Mouse (Mus musculus): Measurements from ENCODE around the gene Selenon. TPM values are rescaled to one million over a fixed set of nuclear protein-coding genes. Genes with fewer than 3 reads are reported as not detected.

Selenon gene
- polyA plus RNA-seq, 1 experiment from 2014 or later = 16.7 TPM

- Histone ChIP-seq H3K4me3 (ENCODE audit: low read depth, low read length) (no peak overlapping the region), H3K27ac (ENCODE audit: low read depth, low read length) (no peak overlapping the region), H3K9ac (ENCODE audit: low read depth, low read length) (no peak overlapping the region), H3K36me3 (ENCODE audit: control insufficient read depth, insufficient read depth, low read length) (no peaks in the 10 kb centered on the region), H3K4me2 (replicated peaks; ENCODE audit: low read depth, low read length) (no peak overlapping the region), H3K27me3 (ENCODE audit: control insufficient read depth, insufficient read depth, low read length) (0 out of 2 replicates have a peak, but pooled peaks cover 2% of the 10 kb centered on the region), H3K4me1 (replicated peaks; ENCODE audit: control insufficient read depth, insufficient read depth, low read length) (no peaks in the 10 kb centered on the region; the same call in 1 of the 2 replicates), H3K9me3 (ENCODE audit: control insufficient read depth, low read length) (no peaks in the 10 kb centered on the region)
- no peak for DNase-seq (ENCODE audit: low spot score)
- WGBS = 85% methylated on average over 10 of the region's 10 CpGs
- ATAC-seq (ENCODE audit: low FRiP score) = no peak
These were observed 38.4 kb upstream of the Selenon start for GRCm38 (mm10) chr4:134590227-134590926.

- Histone ChIP-seq H3K36me3 (ENCODE audit: control insufficient read depth, insufficient read depth, low read length) (no peaks in the 10 kb centered on the region), H3K9ac (ENCODE audit: low read depth, low read length) (no peak overlapping the region), H3K4me2 (replicated peaks; ENCODE audit: low read depth, low read length) (no peak overlapping the region), H3K4me1 (replicated peaks; ENCODE audit: control insufficient read depth, insufficient read depth, low read length) (no peaks in the 10 kb centered on the region; the same call in 1 of the 2 replicates), H3K27me3 (ENCODE audit: control insufficient read depth, insufficient read depth, low read length) (0 out of 2 replicates have a peak, but pooled peaks cover 2% of the 10 kb centered on the region), H3K9me3 (ENCODE audit: control insufficient read depth, low read length) (no peaks in the 10 kb centered on the region), H3K4me3 (ENCODE audit: low read depth, low read length) (no peak overlapping the region), H3K27ac (ENCODE audit: low read depth, low read length) (no peak overlapping the region)
- 78% methylated on average over 9 of the region's 9 CpGs for WGBS
- DNase-seq (ENCODE audit: low spot score) (no peak), ATAC-seq (ENCODE audit: low FRiP score) (no peak)
These were observed 37.8 kb upstream of the Selenon start for GRCm38 (mm10) chr4:134589786-134590185.

GRCm38 (mm10) chr4:134588951-134589350, 37.0 kb upstream of the Selenon start:
- 82% methylated on average over 5 of the region's 5 CpGs for WGBS
- no peak overlapping the region for H3K9ac ChIP-seq (ENCODE audit: low read depth, low read length)
- H3K4me1 ChIP-seq (replicated peaks; ENCODE audit: control insufficient read depth, insufficient read depth, low read length) = no peaks in the 10 kb centered on the region; the same call in 1 of the 2 replicates
- H3K27ac ChIP-seq (ENCODE audit: low read depth, low read length) = no peak overlapping the region
- 0 out of 2 replicates have a peak, but pooled peaks cover 2% of the 10 kb centered on the region for H3K27me3 ChIP-seq (ENCODE audit: control insufficient read depth, insufficient read depth, low read length)
- H3K4me2 ChIP-seq (replicated peaks; ENCODE audit: low read depth, low read length) = no peak overlapping the region
- H3K36me3 ChIP-seq (ENCODE audit: control insufficient read depth, insufficient read depth, low read length) = no peaks in the 10 kb centered on the region
- no peak for DNase-seq (ENCODE audit: low spot score)
- no peaks in the 10 kb centered on the region for H3K9me3 ChIP-seq (ENCODE audit: control insufficient read depth, low read length)
- H3K4me3 ChIP-seq (ENCODE audit: low read depth, low read length) = no peak overlapping the region
- ATAC-seq (ENCODE audit: low FRiP score) = no peak

GRCm38 (mm10) chr4:134588287-134588686, 36.3 kb upstream of the Selenon start:
- DNase-seq (ENCODE audit: low spot score) (no peak), ATAC-seq (ENCODE audit: low FRiP score) (no peak)
- Histone ChIP-seq H3K27me3 (ENCODE audit: control insufficient read depth, insufficient read depth, low read length) (0 out of 2 replicates have a peak, but pooled peaks cover 2% of the 10 kb centered on the region), H3K4me2 (replicated peaks; ENCODE audit: low read depth, low read length) (no peak overlapping the region), H3K9me3 (ENCODE audit: control insufficient read depth, low read length) (no peaks in the 10 kb centered on the region), H3K9ac (ENCODE audit: low read depth, low read length) (no peak overlapping the region), H3K27ac (ENCODE audit: low read depth, low read length) (no peak overlapping the region), H3K4me3 (ENCODE audit: low read depth, low read length) (no peak overlapping the region), H3K4me1 (replicated peaks; ENCODE audit: control insufficient read depth, insufficient read depth, low read length) (no peaks in the 10 kb centered on the region; the same call in 1 of the 2 replicates), H3K36me3 (ENCODE audit: control insufficient read depth, insufficient read depth, low read length) (no peaks in the 10 kb centered on the region)
- 88% methylated on average over 9 of the region's 9 CpGs for WGBS

GRCm38 (mm10) chr4:134587636-134588197, 35.8 kb upstream of the Selenon start:
- Histone ChIP-seq H3K27me3 (ENCODE audit: control insufficient read depth, insufficient read depth, low read length) (0 out of 2 replicates have a peak, but pooled peaks cover 2% of the 10 kb centered on the region), H3K9ac (ENCODE audit: low read depth, low read length) (no peak overlapping the region), H3K4me1 (replicated peaks; ENCODE audit: control insufficient read depth, insufficient read depth, low read length) (no peaks in the 10 kb centered on the region; the same call in 1 of the 2 replicates), H3K9me3 (ENCODE audit: control insufficient read depth, low read length) (no peaks in the 10 kb centered on the region), H3K4me3 (ENCODE audit: low read depth, low read length) (no peak overlapping the region), H3K4me2 (replicated peaks; ENCODE audit: low read depth, low read length) (no peak overlapping the region), H3K27ac (ENCODE audit: low read depth, low read length) (no peak overlapping the region), H3K36me3 (ENCODE audit: control insufficient read depth, insufficient read depth, low read length) (no peaks in the 10 kb centered on the region)
- no peak for DNase-seq (ENCODE audit: low spot score)
- ATAC-seq (ENCODE audit: low FRiP score) = no peak
- WGBS = 69% methylated on average over 11 of the region's 11 CpGs

GRCm38 (mm10) chr4:134586631-134587030, 34.7 kb upstream of the Selenon start:
- WGBS = 80% methylated on average over 1 of the region's 1 CpGs
- no peak for ATAC-seq (ENCODE audit: low FRiP score)
- H3K4me3 ChIP-seq (ENCODE audit: low read depth, low read length) = no peak overlapping the region

GRCm38 (mm10) chr4:134586126-134586525, 34.2 kb upstream of the Selenon start:
- Histone ChIP-seq H3K9ac (ENCODE audit: low read depth, low read length) (no peak overlapping the region), H3K4me1 (replicated peaks; ENCODE audit: control insufficient read depth, insufficient read depth, low read length) (peaks cover 3% of the 10 kb centered on the region; the same call in 1 of the 2 replicates), H3K36me3 (ENCODE audit: control insufficient read depth, insufficient read depth, low read length) (no peaks in the 10 kb centered on the region), H3K4me2 (replicated peaks; ENCODE audit: low read depth, low read length) (no peak overlapping the region), H3K27ac (ENCODE audit: low read depth, low read length) (no peak overlapping the region), H3K4me3 (ENCODE audit: low read depth, low read length) (no peak overlapping the region), H3K9me3 (ENCODE audit: control insufficient read depth, low read length) (no peaks in the 10 kb centered on the region), H3K27me3 (ENCODE audit: control insufficient read depth, insufficient read depth, low read length) (0 out of 2 replicates have a peak, but pooled peaks cover 2% of the 10 kb centered on the region)
- 90% methylated on average over 7 of the region's 7 CpGs for WGBS
- DNase-seq (ENCODE audit: low spot score) (no peak), ATAC-seq (ENCODE audit: low FRiP score) (no peak)

More at GRCm38 (mm10) chr4:134586631-134587030, 34.7 kb upstream of the Selenon start:
- Histone ChIP-seq H3K27ac (ENCODE audit: low read depth, low read length) (no peak overlapping the region), H3K36me3 (ENCODE audit: control insufficient read depth, insufficient read depth, low read length) (no peaks in the 10 kb centered on the region), H3K9ac (ENCODE audit: low read depth, low read length) (no peak overlapping the region), H3K4me1 (replicated peaks; ENCODE audit: control insufficient read depth, insufficient read depth, low read length) (no peaks in the 10 kb centered on the region; the same call in none of the 2 replicates), H3K4me2 (replicated peaks; ENCODE audit: low read depth, low read length) (no peak overlapping the region), H3K9me3 (ENCODE audit: control insufficient read depth, low read length) (no peaks in the 10 kb centered on the region), H3K27me3 (ENCODE audit: control insufficient read depth, insufficient read depth, low read length) (0 out of 2 replicates have a peak, but pooled peaks cover 2% of the 10 kb centered on the region)
- DNase-seq (ENCODE audit: low spot score) = no peak

GRCm38 (mm10) chr4:134583513-134583912, 31.5 kb upstream of the Selenon start:
- ATAC-seq (ENCODE audit: low FRiP score) (no peak), DNase-seq (ENCODE audit: low spot score) (no peak)
- Histone ChIP-seq H3K9me3 (ENCODE audit: control insufficient read depth, low read length) (no peaks in the 10 kb centered on the region), H3K4me2 (replicated peaks; ENCODE audit: low read depth, low read length) (no peak overlapping the region), H3K27ac (ENCODE audit: low read depth, low read length) (no peak overlapping the region), H3K4me3 (ENCODE audit: low read depth, low read length) (no peak overlapping the region), H3K36me3 (ENCODE audit: control insufficient read depth, insufficient read depth, low read length) (no peaks in the 10 kb centered on the region), H3K9ac (ENCODE audit: low read depth, low read length) (no peak overlapping the region), H3K4me1 (replicated peaks; ENCODE audit: control insufficient read depth, insufficient read depth, low read length) (peaks cover 5% of the 10 kb centered on the region), H3K27me3 (ENCODE audit: control insufficient read depth, insufficient read depth, low read length) (no peaks in the 10 kb centered on the region)
- WGBS = 80% methylated on average over 3 of the region's 3 CpGs
